Mouse (Mus musculus) testis, adult 10 weeks (tissue): Measurements from ENCODE around the gene Serpind1. TPM values are rescaled to one million over a fixed set of nuclear protein-coding genes. Genes with fewer than 3 reads are reported as not detected.

ENCODE experiments used
- polyA plus RNA-seq: library from polyadenylated mRNA; stranded (reverse); fragments of 350-450 nt; fragmentation: Illumina TruSeq; extraction: RNeasy Lipid Tissue Mini Kit (QIAGEN cat#74804); gene quantifications from one replicate; pipeline ENCODE4 v1.2.3, GENCODE M21; 2014; ENCODE audit warnings: low read depth, low replicate concordance

Serpind1 gene
- polyA plus RNA-seq: 0.10 TPM

GRCm38 (mm10) chr16:17331116-17331515, at the start of gene Serpind1:
TSS of gene Serpind1 (plus strand) at chr16:17331371.

Other genes starting within 250 kb of the Serpind1 start
- 123 TPM for gene Ppil2, start 220.1 kb upstream of the Serpind1 start, polyA plus RNA-seq
- gene 2610318N02Rik, start 206.2 kb upstream of the Serpind1 start, polyA plus RNA-seq: 188 TPM
- gene Sdf2l1, start 199.0 kb upstream of the Serpind1 start, polyA plus RNA-seq: 24.7 TPM
- 9.9 TPM for gene Ydjc, start 186.8 kb upstream of the Serpind1 start, polyA plus RNA-seq
- gene Ccdc116, start 184.1 kb upstream of the Serpind1 start, polyA plus RNA-seq: 59.5 TPM
- gene Ube2l3, start 128.7 kb upstream of the Serpind1 start, polyA plus RNA-seq: 193 TPM
- 66.6 TPM for gene Rimbp3, start 122.8 kb upstream of the Serpind1 start, polyA plus RNA-seq
- 0.95 TPM for gene Hic2, start 97.8 kb upstream of the Serpind1 start, polyA plus RNA-seq
- gene Tmem191c, start 55.3 kb upstream of the Serpind1 start, polyA plus RNA-seq: 1.1 TPM
- gene Snap29, start 74.6 kb downstream of the Serpind1 start, polyA plus RNA-seq: 51.2 TPM
- gene Pi4ka, start 74.9 kb downstream of the Serpind1 start, polyA plus RNA-seq: 39.1 TPM
- gene Crkl, start 120.6 kb downstream of the Serpind1 start, polyA plus RNA-seq: 9.1 TPM
- gene Aifm3, start 158.2 kb downstream of the Serpind1 start, polyA plus RNA-seq: 0.34 TPM
- gene Lztr1, start 177.3 kb downstream of the Serpind1 start, polyA plus RNA-seq: 7.8 TPM
- gene Thap7, start 199.8 kb downstream of the Serpind1 start, polyA plus RNA-seq: 3.6 TPM
- gene Lrrc74b, start 229.9 kb downstream of the Serpind1 start, polyA plus RNA-seq: 0.31 TPM
- gene P2rx6, start 230.5 kb downstream of the Serpind1 start, polyA plus RNA-seq: 0.21 TPM